26 mouse cellular contexts compared by ENCODE assay signal in genomic region chr11:16695596-16695995, GRCm38 (mm10). TPM values are rescaled to one million over a fixed set of nuclear protein-coding genes. Genes with fewer than 3 reads are reported as not detected.
"Had no signal": no experiment of that assay in that cellular context is flagged by ENCODE, and none has a peak within 500 bp of the region (broad histone marks: within the 10 kb centered on the region; RNA-seq: fewer than 3 reads in every experiment).

No protein-coding gene starts in this region.

- H3K27me3 ChIP-seq: heart, embryonic 12.5 days; hindbrain, embryonic 12.5 days; intestine, embryonic 15.5 days; limb, embryonic 15.5 days; liver, embryonic 12.5 days had no signal

- H3K4me3 ChIP-seq: gastrocnemius, adult 2 months; heart, embryonic 10.5 days; heart, embryonic 12.5 days; hindbrain, embryonic 10.5 days; hindbrain, embryonic 12.5 days; intestine, embryonic 15.5 days; left cerebral cortex, adult 2 months; limb, embryonic 13.5 days; limb, embryonic 15.5 days; liver, embryonic 12.5 days had no signal

- H3K4me2 ChIP-seq: heart, embryonic 12.5 days; hindbrain, embryonic 12.5 days; hindbrain, embryonic 14.5 days; intestine, embryonic 15.5 days; limb, embryonic 13.5 days; limb, embryonic 15.5 days; liver, embryonic 12.5 days had no signal

- H3K9me3 ChIP-seq: heart, embryonic 10.5 days; heart, embryonic 12.5 days; hindbrain, embryonic 10.5 days; hindbrain, embryonic 12.5 days; intestine, embryonic 15.5 days; limb, embryonic 13.5 days; limb, embryonic 15.5 days; liver, embryonic 12.5 days had no signal

- ATAC-seq: hindbrain, embryonic 16.5 days; inflammation-experienced regulatory T-cells, adult 6 months; intestine, embryonic 15.5 days; intestine, postnatal 0 days; liver, embryonic 12.5 days had no signal

- H3K4me1 ChIP-seq: heart, embryonic 10.5 days; heart, embryonic 12.5 days; hindbrain, embryonic 10.5 days; hindbrain, embryonic 12.5 days; intestine, embryonic 15.5 days; limb, embryonic 13.5 days; limb, embryonic 15.5 days; liver, embryonic 12.5 days had no signal

- H3K9ac ChIP-seq: heart, embryonic 12.5 days; hindbrain, embryonic 12.5 days; hindbrain, embryonic 14.5 days; intestine, embryonic 15.5 days; limb, embryonic 13.5 days; limb, embryonic 15.5 days; liver, embryonic 12.5 days; liver, embryonic 14.5 days had no signal

- H3K36me3 ChIP-seq: heart, embryonic 10.5 days; heart, embryonic 12.5 days; hindbrain, embryonic 10.5 days; hindbrain, embryonic 12.5 days; intestine, embryonic 15.5 days; limb, embryonic 13.5 days; limb, embryonic 15.5 days; liver, embryonic 12.5 days had no signal

- DNase-seq: gastrocnemius, adult 2 months; gastrocnemius, postnatal 10 days; gastrocnemius, postnatal 25 days; heart, adult 18-20 months; heart, postnatal 10 days; heart, postnatal 4 days; kidney, adult 18-20 months; kidney, adult 8-10 months; kidney, postnatal 14 days; kidney, postnatal 4 days; layer of hippocampus, adult 9-11 months; left cerebral cortex, postnatal 4 days had no signal

- H3K27ac ChIP-seq: gastrocnemius, adult 2 months; heart, embryonic 10.5 days; hindbrain, embryonic 10.5 days; hindbrain, embryonic 12.5 days; hindbrain, embryonic 14.5 days; intestine, embryonic 15.5 days; left cerebral cortex, adult 2 months; limb, embryonic 13.5 days; limb, embryonic 15.5 days; liver, embryonic 12.5 days; liver, embryonic 14.5 days had no signal

RNA-seq across cellular contexts. Expression of gene Egfr, which starts 56.4 kb away (rescaled TPM):
- polyA plus RNA-seq: inflammation-experienced regulatory T-cells, adult 6 months had no signal
